Mouse (Mus musculus): ENCODE data around the gene Xrcc4.
"Not testable (repeated sequence)": the region's sequence is repeated elsewhere in the genome, so short reads cannot be mapped to it uniquely, and the experiment has no call there.

Xrcc4 gene

DNA sequence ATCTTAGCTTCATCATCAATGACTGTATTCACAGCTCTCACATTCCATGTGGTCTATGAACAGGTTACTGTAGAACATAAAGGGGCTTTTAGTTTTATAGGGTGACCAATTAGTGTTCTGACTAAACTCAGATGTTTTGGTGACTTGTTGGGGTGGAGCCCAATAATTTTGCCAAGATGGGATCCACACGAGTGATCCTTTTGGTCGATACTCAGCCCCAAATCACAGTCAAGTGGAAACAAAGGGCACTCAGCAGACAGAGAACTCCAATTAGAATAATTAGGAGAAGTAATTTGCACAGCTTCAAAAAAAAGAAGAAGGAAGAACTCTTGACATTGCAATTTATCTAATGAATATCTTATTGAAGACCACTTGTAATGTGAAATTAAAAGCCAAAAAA lies 274.9 kb downstream of the Xrcc4 start:
- DNase-seq (ENCODE audit: low spot score in 2 of 2): no peak

DNA sequence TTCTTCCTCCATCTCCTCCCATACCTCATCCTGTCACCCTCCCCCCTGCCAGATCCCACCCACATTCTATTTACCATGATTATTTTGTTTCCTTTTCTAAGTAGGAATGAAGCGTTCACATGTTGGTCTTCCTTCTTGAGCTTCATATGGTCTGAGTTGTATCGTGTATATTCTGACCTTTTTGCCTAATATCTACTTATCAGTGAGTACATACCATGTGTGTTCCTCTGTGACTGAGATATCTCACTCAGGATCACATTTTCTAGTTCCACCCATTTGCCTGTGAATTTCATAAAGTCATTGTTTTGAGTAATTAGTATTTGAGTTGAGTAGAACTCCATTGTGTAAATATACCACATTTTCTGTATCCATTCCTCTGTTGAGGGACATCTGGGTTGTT lies 277.2 kb downstream of the Xrcc4 start:
- no peak for DNase-seq (ENCODE audit: low spot score in 2 of 2)

- DNase-seq (ENCODE audit: low spot score in 2 of 2): no peak
Measured at GRCm38 (mm10) chr13:89809024-89809423, 280.4 kb downstream of the Xrcc4 start.

DNA sequence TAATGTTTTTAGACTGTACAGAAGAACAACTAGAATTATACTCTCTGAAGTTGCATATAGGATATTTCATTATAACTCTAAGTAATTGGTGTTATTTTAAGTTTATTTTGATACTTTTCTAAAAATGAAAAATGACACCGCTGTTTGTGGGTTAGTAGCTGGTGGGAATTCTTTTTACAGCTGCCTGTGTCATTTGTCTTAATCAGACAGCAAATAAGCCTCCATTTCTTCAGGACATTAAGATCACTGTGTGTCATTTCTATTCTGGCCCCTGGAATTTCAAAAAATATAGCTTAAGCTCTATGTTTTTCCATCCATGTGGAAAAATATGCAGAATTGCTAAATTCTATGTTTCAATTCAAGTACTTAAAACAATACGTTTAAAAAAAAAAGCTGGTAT lies 287.5 kb downstream of the Xrcc4 start:
- DNase-seq (ENCODE audit: low spot score in 2 of 2): no peak

DNA sequence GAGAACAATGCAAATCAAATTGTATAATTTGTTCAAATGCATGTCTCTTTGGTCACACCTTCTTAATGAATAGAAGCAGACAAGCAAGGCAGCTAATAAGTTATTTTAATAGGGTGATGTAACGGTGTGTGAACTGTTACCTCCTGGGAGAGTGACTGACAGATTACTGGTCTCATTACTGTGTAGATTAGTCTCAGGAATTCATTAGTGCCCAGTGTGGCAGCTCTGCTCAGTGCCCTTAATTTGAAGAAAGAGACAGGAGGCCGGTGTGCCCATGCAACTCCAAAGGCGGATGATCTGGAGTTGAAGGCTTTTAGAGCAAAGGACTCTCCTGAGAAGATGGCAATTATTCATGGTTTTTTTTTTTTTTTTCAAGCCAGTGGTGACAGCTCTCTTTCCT lies 291.7 kb downstream of the Xrcc4 start:
- DNase-seq (ENCODE audit: low spot score in 2 of 2): no peak

DNA sequence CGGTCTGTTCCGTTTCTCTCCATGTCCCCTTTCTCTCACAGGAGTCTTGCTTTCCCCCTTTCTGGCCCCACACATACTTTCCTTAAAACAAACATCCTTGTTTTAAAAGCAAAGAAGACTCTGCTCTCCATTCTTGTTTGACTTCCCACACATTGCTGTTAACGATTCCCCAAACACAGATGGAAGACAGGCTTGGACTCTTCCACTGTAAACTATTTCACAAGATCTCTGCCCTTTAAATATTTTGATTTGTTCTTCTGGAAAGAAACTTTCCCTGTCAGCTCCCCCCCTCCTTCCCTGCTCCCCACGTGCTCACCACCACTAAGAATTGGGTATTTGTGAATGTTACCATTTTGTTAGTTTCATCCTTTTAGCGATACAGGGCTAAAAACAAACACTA lies 297.9 kb downstream of the Xrcc4 start:
- DNase-seq (ENCODE audit: low spot score in 2 of 2): no peak

- DNase-seq (ENCODE audit: low spot score in 2 of 2): no peak
Measured at GRCm38 (mm10) chr13:89782886-89783285, 306.5 kb downstream of the Xrcc4 start.

- DNase-seq (ENCODE audit: low spot score in 2 of 2): no peak
Measured at GRCm38 (mm10) chr13:89780276-89780675, 309.1 kb downstream of the Xrcc4 start.

DNA sequence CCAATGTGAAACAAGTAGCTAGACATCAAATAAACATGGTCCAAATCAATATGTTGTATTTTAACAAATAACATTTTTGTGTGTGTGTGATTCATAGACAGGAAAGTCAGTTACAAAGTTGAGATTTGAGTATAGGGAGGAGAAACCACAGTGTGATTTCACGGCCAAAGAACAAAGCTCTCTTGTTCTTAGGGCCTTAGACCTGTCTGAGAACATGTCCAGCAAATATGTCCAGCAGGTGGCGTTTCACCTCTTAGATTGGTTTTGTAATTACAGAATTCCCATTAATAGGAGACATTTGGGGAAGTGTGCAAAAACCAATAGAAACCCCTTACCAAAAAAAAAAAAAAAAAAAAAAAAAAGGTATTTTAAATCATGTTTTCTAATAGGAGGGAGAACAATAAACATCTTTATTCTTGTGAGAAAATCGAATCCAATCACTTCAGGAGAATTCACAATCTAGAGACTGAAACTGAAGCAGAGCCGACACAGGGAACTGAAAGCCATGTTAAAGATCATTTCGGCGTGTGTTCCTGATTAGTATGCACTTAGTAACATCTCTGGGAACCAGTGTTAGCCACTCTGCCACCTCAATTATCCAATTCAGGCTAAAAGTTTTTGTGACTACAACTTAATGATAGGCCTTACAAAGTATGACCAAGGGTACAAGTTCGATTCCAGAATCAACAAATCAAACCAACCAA lies 310.0 kb downstream of the Xrcc4 start:
- peak; percentile 45 to 46 for DNase-seq (ENCODE audit: low spot score in 2 of 2)

DNA sequence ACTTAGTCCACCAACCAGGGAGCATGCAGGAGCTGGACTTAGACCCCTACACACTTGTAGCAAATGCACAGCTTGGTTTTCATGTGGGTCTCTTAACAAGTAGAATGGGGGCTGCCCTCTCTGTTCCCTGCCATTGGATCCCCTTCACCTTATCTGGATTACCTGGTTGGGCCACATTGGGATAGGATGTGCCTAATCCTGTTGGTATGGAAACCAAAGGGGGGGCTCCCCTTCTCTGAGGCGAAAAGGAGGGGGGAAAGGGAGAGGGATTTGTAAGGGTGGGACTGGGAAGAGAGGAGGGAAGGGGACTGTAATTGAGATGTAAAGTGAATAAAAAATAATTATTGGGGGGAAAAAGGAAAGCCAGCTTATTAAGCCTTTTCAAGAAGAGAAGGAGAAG lies 311.6 kb downstream of the Xrcc4 start:
- DNase-seq (ENCODE audit: low spot score in 2 of 2): no peak

- no peak for DNase-seq (ENCODE audit: low spot score in 2 of 2)
Measured at GRCm38 (mm10) chr13:89777146-89777545, 312.3 kb downstream of the Xrcc4 start.

DNA sequence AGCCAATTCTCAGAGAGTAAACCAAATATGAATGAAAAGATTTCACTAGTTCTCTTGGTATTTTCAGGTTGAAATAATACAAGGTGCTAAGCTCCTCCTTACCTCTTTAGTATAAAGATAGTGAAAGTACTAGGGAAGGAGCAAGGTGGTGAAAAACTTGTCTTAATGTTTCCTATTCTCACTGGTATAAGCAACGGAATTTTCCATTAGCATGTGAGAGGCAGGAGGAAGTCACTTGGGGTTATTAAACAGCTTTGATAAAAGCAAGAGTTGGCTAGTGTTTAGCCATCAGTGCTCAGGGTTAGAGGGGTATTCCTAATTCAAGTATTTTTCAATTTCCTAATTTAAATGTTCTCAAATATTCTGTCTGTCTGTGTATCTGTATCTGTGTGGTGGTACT lies 322.9 kb downstream of the Xrcc4 start:
- no peak for DNase-seq (ENCODE audit: low spot score in 2 of 2)

DNA sequence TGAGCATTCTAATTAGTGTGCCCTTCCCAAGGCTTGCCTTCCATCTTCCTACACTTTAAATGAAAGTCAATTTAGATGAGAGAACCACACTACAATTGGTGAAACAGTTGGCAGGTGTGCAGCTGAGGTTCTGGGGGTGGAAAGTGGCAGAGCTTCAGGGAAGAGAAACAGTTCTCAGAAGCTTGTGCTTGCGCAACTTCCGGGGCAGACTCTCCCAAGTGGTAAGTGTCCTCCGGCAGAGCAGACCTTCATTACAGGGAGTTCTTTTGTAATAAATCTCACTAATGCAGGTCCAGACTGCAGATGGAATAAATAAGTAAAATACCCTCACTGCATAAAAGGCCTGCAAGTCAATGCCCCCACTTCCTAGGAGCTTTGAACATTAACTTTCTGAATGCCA lies 323.4 kb downstream of the Xrcc4 start:
- no peak for DNase-seq (ENCODE audit: low spot score in 2 of 2)

DNA sequence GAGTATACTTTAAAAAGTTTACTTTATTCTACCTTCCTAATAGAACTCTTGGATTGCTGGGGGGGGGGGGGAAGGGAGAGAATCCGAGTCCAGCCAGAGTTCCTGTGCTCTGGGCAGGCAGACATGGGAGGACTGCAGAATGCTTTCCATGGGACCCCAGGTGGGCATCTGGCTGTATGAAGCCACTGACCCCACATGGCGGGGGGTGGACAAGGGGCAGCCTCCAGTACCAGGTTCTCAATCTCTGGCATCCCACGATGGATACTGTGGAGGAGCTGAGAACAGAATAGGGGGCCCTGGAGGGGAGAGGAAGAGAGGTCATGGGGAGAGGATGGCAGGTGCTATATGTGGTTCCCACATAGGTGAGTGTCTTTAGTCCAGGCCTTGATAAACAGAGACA lies 327.1 kb downstream of the Xrcc4 start:
- DNase-seq (ENCODE audit: low spot score in 2 of 2): no peak

- DNase-seq (ENCODE audit: low spot score in 2 of 2): no peak
Measured at GRCm38 (mm10) chr13:89756347-89756746, 333.1 kb downstream of the Xrcc4 start.

GRCm38 (mm10) chr13:89750562-89750961 lies 338.8 kb downstream of the Xrcc4 start:
- DNase-seq (ENCODE audit: low spot score in 2 of 2): not testable (repeated sequence)

DNA sequence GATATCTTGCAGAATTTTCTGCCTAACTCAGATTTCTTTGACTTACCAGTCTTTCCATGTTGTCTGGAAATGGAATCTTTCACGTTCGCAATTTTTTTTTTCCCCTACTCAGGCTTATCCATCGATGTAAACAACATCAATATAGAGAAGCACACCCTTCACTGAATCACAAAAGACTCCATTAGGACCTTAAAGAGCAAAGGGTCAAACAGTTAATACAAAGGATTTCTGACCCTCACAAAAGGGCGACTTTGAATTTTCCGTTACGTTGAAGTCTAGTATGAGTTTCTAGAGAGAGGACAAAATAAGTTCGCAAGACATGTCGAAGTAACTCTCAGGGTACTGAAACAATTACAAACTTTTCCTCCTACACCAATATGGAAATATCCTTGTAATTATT lies 346.2 kb downstream of the Xrcc4 start:
- no peak for DNase-seq (ENCODE audit: low spot score in 2 of 2)

- no peak for DNase-seq (ENCODE audit: low spot score in 2 of 2)
Measured at GRCm38 (mm10) chr13:89742686-89743200, 346.7 kb downstream of the Xrcc4 start.

DNA sequence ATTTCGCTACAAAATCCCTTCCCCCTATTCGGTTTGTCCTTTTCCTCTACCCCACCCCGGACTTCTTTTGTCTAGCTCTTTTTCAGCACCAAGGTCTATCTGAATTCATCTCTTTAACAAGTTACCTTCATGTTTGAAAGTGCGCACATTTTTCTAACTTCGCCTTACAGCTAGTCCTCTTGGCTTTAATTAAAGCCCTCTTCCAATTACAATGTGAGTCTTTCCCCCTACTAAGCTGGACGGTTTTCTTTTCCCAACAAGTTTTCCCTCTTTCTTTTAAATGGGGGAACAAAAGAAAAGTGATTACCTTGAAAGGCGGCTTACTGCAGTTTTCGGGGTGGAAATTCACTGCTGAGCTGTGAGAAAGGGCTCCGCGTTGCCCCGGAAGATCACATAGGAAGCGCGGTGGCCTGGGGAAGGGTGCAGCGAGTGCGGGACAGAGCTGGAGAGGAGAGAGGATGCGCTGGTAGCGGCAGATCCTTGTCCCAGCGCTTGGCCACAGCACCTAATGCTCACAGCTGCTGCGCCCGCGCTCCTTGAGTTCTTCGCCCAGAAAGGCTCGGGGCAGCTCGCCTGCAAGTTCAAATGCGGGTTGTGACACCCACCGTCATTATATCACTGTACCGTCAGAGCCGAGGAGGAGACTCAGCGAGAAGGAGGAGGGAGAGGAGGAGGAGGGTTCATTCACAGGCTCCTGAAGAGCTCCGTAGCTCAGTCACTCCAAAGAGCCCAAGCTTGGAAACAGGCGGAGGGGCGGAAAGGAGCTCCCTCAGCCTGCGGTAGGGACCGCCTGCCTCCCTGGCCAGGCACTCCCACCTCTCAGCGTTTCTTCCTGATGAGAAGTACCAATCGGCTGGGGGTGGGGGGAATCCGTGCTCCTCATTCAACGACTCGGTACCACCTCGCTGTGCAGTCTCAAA lies 347.4 kb downstream of the Xrcc4 start, which contains the start of gene Vcan:
TSS of gene Vcan (minus strand) at position 744 of the 920 bp plus-strand sequence.
- peak; percentile 19 to 27 for DNase-seq (ENCODE audit: low spot score in 2 of 2)

- DNase-seq (ENCODE audit: low spot score in 2 of 2): peak in 1 of 2 experiments; percentile 19
Measured at GRCm38 (mm10) chr13:89741116-89741551, 348.3 kb downstream of the Xrcc4 start.

- peak; percentile 44 to 63 for DNase-seq (ENCODE audit: low spot score in 2 of 2)
Measured at GRCm38 (mm10) chr13:89740243-89741115, 348.9 kb downstream of the Xrcc4 start.

All from urinary bladder, postnatal 36 days (tissue).